Mouse (Mus musculus): Measurements from ENCODE around the gene Tpcn1.

Tpcn1 gene

DNA sequence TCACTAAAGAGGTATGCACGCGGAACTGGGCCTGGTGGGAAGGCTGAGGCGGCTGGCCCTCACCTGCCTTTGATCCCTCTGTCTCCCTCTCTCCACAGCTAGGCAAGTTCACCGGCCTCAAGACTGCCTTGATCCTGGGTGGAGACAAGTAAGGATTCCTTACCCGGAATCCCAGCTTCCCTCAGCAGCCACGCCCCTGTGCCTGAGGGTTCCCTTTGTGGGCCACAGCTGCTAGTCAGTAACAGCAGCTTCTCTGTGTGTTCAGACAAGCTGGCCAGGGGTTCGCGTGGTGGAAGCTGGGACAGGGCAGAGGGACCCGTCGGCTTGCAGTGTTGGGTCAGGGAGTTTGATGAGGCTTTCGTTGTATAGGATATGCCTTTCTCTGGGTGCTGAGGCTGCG lies 30.3 kb upstream of the Tpcn1 start:
- TF ChIP-seq GATA4 (IDR thresholded peaks at IDR 0.05; ENCODE audit: insufficient replicate concordance, low read length): no peak

DNA sequence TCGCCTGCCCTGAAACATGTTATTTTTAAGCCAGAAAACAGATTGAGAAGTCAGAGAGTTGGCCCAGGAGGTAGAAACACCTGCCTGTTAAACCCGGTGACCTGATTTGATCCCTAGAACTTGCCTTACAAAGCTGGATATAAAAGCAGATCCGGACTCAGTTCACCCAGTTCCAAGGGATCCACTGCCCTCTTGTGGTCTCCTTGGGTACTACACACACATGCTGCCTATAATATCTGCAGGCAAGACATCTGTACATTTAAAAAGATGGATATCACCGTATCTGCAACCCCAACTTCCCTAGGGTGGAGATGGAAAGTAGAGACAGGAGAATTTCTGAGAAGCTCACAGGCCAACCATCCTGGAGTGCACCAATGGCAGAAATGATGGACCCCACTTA lies 27.4 kb upstream of the Tpcn1 start:
- TF ChIP-seq GATA4 (IDR thresholded peaks at IDR 0.05; ENCODE audit: insufficient replicate concordance, low read length): no peak

DNA sequence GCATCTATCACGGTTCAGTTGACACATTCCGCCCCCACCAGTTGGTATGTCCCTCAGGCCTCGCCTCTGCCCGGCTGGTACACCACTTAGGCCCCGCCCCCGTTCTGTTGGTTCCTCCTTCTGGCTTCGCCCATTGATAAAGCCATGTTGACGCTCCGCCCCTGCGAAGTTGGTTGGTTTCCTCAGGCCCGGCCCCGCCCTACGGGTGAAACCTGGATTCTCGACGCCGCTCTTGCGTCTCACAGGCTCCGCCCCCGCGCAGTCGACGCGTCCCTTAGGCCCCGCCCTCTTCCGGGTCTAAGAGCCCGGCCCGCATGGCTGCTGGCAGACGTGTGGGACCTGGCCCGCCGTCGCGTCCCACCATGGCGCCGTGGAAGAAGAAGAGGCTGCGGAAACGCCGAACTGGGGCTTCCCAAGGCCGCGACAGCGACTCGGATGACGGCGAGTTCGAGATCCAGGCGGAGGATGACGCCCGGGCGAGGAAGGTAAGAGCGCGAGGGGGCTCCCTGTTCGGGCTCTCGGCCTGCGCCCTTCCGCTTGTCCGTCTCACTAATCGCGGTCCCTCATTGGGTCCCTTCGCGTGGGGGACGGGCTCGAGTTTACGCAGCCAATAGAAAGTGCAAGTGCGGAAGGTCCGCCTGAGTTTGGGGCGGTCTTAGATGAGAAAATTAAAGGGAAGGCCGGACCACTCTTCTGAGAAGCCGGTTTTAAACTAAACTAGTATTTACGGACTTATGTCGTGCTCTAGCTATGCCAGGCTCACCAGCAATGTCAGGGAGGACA lies 24.5 kb upstream of the Tpcn1 start:
- TF ChIP-seq GATA4 (IDR thresholded peaks at IDR 0.05; ENCODE audit: insufficient replicate concordance, low read length): peak; percentile 43; the same call in 1 of the 2 replicates

DNA sequence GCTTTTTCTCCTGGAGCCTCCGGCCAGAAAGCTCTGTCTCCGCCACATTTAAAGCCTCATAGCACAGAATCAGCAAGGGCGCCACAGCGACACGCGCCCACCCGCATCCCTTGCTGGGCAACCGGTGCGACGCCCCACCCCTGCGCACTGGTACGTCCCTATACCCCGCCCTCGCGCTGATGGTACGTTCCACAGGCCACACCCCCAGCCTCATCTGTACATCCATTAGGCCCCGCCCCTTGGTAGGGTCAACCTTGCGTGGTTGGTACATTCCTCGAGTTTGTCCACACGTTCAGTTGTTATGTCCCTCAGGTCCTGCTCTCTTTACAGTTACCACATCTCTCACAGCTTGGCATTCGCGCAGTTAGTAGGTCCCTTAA lies 24.0 kb upstream of the Tpcn1 start, which contains the start of the genes Rita1 and Ddx54:
Gene Rita1 (minus strand): TSS at position 148 of the 380 bp plus-strand sequence.
Gene Ddx54 (plus strand): TSS at position 298 of the 380 bp plus-strand sequence.
- no peak for TF ChIP-seq GATA4 (IDR thresholded peaks at IDR 0.05; ENCODE audit: insufficient replicate concordance, low read length)

DNA sequence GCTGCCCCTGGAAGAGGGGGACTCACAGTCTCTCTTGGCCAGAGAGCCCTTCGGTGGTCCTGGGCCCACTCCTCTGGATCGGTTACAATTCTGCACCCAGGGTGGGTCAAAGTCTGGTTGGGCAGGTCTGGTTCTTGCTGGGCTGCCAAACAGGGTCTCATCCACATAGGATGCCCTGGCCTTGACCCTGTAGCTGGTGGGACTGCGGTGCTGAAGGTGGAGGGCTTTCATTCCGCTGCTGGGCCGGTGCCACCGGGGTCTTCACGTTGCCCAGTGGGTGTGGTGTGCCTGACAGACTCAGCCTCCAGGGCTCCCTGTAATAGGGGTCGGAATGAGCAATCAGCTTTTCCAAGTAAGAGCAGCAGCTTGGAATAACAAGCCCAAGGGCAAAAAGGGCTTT lies 22.9 kb upstream of the Tpcn1 start:
- no peak for TF ChIP-seq GATA4 (IDR thresholded peaks at IDR 0.05; ENCODE audit: insufficient replicate concordance, low read length)

DNA sequence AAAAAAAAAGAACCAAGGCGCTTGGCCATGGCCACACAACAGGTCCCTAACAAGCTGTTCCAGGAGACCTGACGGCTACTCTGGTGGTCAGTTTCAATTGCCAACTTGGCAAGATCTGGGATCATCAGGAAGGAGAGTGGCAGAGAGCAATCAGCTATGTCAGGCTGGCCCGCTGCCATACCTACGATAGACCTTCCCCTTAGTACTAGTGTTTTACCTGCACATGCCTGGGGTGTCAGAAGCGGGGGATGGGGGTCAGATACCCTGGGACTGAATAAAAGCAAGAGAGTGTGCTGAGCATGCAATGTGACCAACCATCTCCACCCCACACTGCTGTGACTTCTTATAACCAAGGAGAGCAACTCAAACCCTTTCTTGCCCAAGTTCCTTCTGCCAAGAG lies 22.4 kb upstream of the Tpcn1 start:
- TF ChIP-seq GATA4 (IDR thresholded peaks at IDR 0.05; ENCODE audit: insufficient replicate concordance, low read length): no peak

DNA sequence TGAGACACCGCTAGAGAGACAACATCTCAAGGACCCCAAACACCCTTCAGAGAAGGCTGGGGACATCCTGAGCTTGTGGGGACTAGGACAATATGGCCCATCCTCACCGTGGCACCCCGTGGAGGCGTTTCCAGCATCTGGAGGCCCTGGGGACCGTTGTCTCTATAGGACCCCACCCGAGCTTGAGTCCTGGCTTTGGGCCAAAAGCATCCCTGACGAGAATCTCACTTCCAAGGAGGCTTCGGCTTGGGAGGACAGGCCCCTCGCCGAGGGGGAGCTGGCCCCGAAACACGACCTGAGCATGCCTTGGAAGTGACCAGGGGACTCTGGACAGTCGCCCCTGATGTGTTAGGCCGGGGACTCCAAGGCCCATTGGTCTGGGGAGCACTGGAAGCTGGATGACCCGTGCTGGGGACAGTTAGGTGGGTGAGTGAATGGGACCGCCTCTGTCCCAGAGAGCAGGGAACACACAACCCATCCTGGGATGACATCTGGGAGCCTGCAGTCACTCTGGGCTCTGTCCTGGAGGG lies 20.8 kb upstream of the Tpcn1 start:
- no peak for TF ChIP-seq GATA4 (IDR thresholded peaks at IDR 0.05; ENCODE audit: insufficient replicate concordance, low read length)

DNA sequence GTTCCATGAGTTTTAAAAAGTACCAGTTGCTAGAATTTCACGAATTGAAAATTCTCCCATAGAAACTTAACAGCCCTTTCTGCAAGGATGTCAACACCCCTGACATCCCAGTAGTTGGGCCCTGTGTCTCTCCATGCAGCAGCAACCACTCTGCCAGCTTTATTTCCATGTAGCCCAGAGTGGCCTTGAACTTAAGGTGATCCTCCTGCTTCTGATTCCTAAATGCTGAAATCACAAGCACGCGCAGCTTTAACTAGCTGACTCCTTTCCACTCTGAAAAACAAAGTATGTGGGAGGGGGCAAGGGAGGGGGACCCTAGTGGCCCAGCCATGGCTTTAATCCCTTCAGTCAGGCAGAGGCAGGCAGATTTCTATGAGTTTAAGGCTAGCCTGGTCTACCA lies 18.9 kb upstream of the Tpcn1 start:
- TF ChIP-seq GATA4 (IDR thresholded peaks at IDR 0.05; ENCODE audit: insufficient replicate concordance, low read length): no peak

DNA sequence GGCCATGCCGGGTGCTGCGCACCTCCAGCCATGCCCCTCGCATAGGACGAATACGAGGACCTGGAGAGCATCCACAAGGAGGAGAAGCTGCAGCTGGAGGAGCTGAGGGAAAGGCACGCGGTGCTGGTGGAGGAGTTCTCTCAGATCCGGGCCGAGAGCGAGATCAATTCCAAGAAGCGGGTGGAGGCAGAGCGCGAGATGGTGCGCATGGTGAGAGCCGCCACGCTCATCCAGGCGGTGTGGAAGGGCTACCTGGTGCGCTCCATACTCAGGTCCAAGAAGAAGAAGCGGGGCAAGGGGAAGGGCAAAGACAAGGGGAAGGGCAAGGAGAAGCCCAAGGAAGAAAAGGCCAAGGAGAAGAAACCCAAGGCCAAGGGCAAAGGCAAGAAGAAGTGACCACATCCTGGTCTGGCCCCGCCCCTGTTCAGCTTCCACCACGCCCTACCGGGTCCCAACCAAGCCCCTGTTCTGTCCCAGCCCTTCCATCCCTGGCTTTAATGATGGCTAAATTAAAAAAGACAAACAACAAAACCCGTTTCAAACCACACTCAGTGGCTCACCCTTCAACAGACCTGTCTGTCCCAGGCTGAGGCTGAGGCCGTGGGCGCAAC lies 18.2 kb upstream of the Tpcn1 start:
- no peak for TF ChIP-seq GATA4 (IDR thresholded peaks at IDR 0.05; ENCODE audit: insufficient replicate concordance, low read length)

DNA sequence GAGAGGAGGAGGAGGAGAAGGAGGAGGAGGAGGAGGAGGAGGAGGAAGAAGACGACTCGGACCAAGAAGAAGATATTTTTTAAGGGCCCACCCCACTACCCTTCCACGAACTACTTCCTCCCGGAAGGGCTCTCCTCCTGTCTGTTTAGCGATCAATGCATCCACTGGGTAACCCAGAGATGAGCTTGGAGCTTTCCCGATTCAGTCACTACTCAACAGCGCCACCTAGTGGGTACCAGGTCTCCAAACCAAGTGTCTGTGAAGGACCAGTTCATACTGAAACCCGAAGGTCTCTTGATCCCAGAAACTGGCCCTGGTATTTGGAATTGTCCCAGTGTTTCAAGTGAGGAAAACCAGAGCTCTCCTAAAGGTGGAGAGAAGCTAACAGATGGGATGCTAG lies 17.2 kb upstream of the Tpcn1 start:
- TF ChIP-seq GATA4 (IDR thresholded peaks at IDR 0.05; ENCODE audit: insufficient replicate concordance, low read length): no peak

DNA sequence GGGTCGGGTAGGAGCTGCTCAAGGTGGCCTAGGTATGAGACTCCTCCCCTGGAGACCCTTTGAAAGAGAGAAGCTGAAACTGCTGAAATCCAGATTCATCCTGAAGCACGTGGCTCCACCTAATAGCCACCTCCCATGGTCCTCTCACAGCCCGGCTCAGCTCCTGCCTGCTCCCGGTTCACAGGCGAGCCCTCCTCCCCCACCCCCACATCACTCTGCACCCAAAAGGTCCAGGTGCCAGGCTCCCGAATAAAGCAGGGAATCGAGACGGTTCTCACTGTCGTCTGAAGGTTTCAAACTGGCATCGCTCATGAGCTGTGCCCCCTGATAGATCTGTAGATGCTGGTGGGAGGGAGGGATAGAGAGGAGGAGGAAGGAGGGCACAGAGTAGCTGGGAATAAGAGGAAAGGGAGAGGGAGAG lies 16.8 kb upstream of the Tpcn1 start:
- TF ChIP-seq GATA4 (IDR thresholded peaks at IDR 0.05; ENCODE audit: insufficient replicate concordance, low read length): no peak

DNA sequence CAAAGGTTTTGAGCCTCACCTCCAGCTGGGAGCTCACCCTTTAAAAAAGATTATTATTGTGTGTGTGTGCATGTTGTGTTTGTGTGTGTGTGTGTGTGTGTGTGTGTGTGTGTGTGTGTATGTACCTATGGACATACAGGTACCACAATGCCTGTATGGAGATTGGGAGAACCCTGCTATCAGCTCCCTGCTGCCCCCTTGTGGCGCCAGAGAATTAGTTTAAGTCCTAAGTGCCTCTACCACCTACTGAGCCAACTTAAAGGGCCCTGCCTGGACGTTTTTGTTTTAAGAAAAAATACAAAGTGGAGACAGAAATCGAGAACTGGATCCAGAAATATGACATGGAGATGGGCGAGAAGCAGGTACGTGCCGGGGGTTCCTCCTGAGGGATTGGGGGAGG lies 16.4 kb upstream of the Tpcn1 start:
- TF ChIP-seq GATA4 (IDR thresholded peaks at IDR 0.05; ENCODE audit: insufficient replicate concordance, low read length): no peak

DNA sequence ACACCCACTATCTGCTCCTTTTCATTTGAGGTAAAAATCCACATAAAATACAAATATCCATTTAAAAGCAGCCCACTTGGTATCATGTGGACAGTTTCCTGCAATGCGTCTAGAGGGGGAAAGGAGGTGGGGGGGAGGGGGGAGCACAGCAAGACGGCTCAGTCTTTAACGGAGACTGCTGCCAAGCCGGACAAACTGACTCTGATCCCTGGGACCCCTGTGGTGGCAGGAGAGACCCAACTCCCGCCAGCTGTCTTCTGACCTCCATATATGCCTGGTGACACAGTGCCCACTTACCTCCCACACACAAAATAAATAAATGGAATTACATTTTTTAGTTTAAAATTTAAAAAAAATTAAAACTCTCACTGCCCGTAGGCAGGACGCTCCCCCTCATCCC lies 15.0 kb upstream of the Tpcn1 start:
- TF ChIP-seq GATA4 (IDR thresholded peaks at IDR 0.05; ENCODE audit: insufficient replicate concordance, low read length): no peak

DNA sequence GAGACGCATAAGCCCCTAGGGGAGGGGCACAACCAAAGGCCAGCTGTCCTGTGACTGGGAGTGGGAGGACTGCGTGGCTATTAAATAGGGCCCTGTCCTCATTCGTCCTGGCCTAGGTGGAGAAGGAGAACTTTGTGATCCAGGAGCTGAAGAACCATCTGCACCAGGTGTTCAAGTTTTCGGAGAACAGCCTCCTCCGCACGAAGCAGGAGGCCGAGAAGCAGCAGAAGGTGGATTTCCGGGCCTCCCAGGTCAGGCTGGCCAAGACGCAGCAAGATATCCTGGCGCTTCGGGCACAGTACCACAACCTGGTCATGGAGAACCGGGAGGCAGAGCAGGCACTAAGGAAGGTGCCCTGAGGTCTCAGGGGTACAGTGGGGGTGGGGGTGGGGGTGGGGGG lies 13.7 kb upstream of the Tpcn1 start:
- no peak for TF ChIP-seq GATA4 (IDR thresholded peaks at IDR 0.05; ENCODE audit: insufficient replicate concordance, low read length)

DNA sequence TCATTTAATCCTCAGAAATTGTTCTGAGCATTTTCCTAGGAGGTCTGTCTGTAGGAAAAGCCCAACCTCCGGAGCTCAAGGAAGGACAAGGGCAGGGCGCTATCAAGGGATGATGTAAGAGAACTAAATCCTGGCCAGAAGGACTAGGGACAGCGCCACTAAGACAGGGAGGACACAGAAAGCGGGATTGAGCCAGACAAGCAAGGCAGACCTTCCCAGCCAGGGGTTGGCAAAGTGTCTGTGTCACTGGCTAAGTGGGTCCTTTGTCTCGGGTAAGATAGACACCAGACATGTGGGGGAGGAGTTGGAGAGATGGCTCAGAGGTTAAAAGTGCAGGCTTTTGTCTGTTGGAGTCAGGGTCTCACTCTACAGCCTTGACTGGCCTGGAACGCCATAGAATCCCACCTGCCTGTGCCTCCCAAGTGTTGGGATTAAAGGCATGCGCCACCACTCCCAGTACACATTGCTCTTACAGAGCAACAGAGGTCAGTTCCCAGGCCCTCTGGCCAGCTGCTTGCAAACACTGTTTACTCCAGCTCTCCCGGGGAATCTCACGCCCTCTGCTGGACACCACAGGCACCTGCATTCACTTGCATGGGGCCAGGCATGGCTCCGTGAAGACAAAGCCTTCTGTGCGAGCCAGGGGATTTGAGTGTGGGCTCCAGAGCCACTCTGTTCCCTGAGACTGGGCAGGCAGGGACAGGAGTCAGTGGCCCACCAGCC lies 12.6 kb upstream of the Tpcn1 start:
- no peak for TF ChIP-seq GATA4 (IDR thresholded peaks at IDR 0.05; ENCODE audit: insufficient replicate concordance, low read length)

DNA sequence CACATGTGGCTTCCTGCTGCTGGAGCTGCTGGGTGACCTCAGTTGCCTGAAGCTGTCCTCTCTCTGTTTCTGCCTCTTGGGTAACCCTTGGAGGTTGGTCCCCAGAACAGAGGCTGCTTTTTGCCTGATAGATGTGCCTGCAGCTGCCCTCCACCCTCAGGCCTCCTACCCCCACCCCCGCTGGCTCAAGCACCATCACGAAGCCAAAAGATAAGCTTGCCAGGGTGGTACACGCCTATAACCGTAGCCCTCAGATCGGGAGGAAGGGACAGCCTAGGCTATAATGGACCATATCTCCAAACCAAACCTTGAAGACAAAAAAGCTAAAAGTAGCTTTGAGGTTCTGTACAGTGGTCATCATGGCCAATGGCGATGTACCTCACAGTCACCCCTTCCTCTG lies 11.2 kb upstream of the Tpcn1 start:
- TF ChIP-seq GATA4 (IDR thresholded peaks at IDR 0.05; ENCODE audit: insufficient replicate concordance, low read length): no peak

All from liver, adult (tissue).